Mouse (Mus musculus): ENCODE results near the gene Psat1.

GRCm38 (mm10) chr19:15947237-15947636 lies at the start of gene Psat1:
- TF ChIP-seq POLR2A (IDR thresholded peaks at IDR 0.05; ENCODE audit: low read depth, low read length) (no peak), CTCF (IDR thresholded peaks at IDR 0.05; ENCODE audit: extremely low read depth, insufficient read length, insufficient replicate concordance, low read depth, low read length) (no peak)
